Mouse (Mus musculus) spleen, postnatal 10 days (tissue): ENCODE measurements around the gene Tiam1.
"Not testable (repeated sequence)": the region's sequence is repeated elsewhere in the genome, so short reads cannot be mapped to it uniquely, and the experiment has no call there.

Source experiments
- DNase-seq, 2 experiments: peaks; one replicate each; pipeline ENCODE4 v3.0.0; 2021 to 2022; ENCODE audit warnings: low spot score in 2 of 2

Tiam1 gene

DNA sequence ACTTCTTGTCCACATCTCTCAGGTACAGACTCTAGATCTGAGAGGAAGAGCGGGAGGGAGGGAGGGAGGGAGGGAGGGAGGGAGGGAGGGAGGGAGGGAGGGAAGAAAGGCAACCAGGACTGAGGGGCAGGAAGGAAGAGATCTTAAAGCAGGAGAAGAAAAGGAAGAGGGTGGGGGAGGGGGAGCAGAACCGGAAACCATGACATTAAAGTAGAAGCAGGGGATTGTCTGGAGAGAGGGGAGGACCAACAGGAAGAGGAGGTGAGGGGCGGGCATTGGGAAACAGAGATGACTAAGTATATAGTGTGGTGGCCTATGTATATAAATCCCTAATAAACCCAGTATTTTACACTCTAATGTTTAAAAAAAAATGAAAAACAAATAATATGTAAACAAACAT is 34.1 kb downstream of the Tiam1 start:
- no peak for DNase-seq

DNA sequence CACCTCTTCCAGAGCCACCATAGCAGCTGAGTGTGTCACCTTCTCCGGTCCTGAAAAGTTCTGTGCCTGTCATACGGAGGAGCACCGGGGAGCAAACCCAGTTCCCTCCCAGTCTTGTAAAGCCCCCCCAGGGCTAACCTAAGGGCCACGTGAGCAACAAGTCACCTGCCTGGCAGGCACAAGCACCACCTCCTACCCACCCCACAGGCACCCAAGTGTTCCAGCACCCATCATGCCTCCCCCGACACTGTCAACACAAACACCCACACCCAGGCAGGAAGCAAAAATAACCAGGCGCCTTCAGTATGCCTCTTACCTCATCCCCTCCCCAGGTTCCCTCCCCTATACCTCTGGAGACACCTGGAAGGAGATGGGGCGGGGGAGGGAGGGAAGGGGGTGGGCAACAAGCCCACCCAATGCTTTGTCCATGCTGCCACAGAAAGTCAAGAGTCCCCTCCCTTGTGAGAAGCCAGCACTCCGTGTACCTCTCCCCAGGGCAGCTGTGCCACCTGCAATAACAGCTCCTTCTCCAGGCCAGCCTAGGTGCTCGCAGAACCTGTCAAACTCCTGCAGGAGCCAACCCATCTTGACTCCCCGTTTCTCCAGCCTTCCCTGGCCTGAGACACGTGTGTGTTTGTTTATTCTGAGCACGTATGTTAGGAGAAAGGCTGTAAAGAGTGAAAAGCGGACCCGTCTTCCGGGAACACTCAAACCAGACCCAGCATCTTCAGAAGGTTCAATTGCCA is 38.7 kb downstream of the Tiam1 start:
- no peak for DNase-seq

DNA sequence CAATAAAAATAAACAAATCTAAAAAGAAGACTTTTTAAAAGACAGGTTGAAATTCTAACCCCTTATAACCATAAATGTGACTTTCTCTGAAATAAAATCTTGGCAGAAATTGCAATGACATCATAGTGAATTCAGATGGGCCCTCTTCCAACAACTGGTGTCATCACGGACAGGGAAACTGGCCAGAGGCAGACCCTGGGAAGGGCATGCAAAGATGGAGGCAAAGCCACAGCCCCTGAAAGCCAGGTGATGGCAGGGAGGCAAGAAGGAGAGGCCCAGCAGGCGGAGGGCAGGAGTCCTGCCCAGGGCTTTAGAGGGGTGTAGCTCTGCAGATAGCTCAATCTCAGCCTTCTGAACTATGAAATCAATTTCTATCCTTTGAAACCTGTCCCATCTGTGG is 39.8 kb downstream of the Tiam1 start:
- no peak for DNase-seq

DNA sequence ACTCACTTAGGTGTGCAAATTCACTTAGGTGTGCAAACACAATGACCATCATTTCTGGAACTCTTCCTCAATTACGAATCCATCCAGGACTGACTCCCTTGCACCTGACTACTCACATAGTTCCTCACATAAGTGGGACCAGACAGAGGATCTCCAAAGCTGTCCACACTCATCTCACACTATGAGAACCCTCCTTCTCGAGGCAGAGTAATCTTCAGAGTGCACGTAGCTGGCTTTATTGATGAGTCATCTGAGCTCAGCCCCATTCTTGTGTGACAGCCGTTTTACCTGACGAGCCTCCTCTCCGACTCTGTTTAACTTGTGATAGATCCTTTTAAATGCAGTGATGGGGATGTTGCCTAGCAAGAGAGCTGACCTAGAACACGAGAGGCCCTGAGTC is 41.0 kb downstream of the Tiam1 start:
- no peak for DNase-seq

DNA sequence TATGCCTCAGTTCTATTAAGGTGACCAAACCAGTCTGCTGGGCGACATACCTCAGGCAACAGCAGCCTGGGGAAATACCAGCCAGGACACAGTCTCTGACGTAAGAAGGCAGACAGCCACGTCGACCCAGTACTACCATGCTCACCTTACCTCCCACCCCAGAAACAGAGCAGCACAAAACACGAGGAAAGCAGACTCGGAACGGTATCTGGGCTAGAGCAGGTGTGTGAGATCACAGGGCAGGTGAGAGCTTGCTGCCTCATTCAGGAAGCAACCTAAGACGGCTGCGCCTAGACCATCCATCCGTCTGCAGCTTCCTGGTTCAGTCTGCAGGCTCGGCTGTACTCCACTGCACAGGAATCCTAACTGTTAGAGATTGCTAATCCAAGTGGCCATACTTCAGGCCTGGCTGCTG is 45.4 kb downstream of the Tiam1 start:
- DNase-seq = no peak

DNA sequence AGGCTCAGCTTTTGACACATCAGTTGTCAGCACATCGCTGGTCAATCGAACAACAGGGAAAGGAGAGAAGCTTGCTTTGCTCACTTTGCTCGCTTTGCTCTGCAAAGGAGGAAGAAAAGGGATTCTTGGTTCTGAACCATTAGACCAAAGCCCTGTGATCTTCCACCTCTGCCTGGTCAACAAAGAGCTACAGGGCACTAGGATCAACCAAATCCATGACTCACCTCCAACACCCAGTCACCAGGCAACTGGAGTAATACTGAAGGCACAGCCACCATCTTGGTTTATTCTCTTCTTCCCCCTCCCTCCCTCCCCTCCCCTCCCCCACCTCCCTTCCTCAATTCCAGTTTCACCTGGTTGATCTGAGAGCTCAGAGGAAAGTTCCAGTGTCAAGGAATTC is 45.8 kb downstream of the Tiam1 start:
- DNase-seq = no peak

DNA sequence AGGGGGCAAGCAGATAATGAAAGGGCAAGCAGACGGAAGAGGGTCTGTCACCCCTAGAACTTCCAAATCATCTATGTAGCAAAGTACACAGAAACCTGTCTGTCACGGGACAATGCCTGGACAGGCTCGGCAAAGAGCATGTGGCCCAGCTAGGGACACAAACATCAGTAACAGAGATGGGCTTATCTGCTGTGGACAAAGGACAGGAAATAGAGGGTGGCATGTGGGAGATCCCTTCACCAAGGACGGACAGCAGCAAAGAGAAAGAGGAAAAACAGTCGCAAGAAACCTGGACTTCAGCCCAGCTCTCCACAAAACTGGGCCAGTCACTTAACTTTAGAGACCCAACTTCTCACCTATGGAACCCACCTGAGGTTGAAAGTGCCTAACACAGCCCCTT is 47.6 kb downstream of the Tiam1 start:
- no peak for DNase-seq

DNA sequence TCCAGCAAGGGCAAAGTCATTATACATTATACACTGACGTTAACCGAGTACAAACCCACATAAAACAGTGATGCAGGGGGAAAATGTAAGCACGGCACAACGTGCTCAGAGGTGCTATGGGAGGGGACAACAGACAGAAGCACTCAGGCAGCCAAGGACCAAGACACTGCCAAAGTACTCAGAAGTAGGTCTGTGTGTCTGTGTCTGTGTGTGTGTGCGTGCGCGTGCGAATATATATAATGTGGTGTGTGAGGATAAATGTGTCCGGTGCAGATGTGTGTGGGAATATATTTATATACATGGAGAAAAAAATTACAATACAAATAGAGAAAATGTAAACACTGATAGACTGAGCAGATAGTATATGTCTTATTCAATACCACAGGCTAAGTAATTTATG is 50.6 kb downstream of the Tiam1 start:
- no peak for DNase-seq

DNA sequence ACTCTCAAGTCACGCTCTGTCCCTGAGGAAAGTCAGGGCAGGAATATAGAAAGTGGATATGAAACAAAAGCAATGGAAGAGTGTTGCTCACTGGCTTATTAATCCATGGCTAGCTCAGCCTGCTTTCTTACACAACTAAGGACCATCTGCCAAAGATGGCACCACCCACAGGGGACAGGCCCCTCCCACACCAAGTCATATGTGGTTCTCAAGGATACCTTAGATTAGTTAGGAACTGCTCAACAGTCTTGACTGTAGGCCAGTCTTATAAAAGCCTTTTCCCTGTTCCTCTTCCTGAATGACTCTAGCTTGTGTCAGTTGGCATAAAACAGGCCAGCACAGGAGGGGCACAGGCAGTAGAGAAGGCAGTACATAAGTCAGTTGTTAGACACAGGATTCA is 51.7 kb downstream of the Tiam1 start:
- no peak for DNase-seq

DNA sequence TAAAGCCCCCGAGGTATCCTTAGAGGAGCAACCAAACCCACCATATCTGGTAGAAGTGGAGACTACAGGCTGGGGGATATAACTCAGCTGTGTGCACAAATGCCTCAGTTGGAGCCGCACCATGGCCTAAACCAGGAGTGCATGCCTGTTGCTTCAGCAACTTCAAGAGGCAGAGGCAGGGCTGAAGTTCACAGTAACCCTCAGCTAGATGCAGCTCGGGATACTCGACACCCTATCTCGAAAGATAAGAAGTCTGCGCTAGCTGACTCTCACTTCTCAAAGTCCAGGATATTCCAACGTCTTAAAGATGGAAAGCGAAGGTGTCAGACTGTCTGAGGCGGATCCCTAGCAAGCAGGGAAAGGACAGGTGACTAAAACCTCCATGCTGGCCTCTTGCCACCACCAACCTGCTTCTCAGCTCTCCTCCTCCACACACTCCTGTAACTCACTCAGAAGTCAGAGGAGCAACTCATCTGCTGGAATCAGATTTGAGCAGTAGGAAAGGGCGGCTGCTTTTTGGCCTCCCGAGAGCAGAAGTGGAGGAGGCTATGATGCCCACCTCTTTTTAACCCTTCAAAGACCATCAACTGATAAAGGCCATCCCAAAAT is 52.4 kb downstream of the Tiam1 start:
- no peak for DNase-seq

DNA sequence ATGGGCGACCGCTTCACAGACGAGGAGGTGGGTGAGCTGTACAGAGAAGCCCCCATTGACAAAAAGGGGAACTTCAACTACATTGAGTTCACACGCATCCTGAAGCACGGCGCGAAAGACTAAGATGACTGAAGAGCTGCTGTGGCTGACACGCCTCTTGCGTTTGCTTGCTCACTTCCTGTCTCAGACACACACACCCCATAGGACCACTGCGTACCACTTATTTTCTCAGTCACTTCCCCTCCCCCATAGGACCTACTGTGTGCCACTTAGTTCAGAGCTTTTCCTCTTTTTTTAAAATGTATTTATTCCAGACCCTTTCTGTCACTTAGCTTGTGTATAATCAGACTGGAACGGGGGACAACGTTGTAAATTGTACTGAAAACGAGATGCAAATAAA is 53.2 kb downstream of the Tiam1 start:
- peak in 1 of 2 experiments; percentile 30 for DNase-seq

DNA sequence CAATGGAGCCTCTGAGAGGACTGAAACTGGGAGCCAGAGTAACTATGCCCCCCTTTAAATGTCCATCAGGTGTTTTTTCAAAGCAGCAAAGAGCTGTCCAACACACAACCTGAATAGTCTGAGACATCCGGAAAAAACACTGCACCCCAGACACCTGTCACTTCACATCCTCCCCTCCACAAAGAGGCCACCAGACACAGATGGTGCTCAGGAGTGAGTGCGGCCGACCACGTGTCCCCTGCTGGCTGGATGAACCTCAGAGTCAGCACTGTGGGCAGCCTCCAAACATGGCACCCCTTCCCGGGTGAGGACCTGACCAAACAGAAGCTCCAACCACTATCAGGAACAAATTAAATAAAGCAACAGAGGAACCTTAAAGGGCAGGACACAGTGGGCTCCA is 56.3 kb downstream of the Tiam1 start:
- DNase-seq = no peak

DNA sequence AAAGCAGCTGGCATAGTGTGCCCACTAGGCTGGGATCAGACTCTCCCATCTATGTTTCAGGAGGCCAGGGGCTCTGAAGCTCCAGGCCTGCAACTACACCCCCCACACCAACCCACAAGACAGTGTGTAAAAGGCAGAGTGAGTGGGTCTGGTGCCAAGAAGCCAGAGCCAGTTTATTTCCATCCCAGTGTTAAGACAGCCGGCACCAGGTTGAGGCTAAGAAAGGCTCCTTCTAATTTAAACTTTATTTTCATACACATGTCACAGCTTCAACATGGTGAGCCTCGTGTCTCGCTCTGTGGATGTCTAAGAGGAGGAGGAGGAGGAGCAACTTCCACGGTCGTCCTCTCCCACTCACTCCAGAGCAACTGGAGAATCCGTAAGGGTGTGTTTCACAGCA is 57.5 kb downstream of the Tiam1 start:
- no peak for DNase-seq

DNA sequence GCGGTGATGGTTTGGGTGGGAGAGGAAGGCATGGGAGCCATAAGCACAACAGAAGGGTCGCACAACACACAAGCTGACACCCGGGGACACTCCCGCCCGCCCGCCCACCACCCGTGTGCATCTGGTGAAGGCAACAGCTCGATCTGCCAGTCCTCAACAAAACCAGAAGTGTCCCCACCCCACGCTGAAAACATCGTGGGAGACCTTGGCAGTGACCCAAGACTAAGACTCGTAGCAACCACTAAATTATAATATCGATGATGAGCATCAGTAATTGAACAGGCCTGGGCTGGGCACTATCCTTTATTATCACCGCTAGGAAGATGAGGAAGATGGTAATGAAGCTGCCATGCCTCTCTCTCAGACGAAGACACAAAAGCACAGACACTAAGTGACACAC is 58.0 kb downstream of the Tiam1 start:
- DNase-seq = no peak

DNA sequence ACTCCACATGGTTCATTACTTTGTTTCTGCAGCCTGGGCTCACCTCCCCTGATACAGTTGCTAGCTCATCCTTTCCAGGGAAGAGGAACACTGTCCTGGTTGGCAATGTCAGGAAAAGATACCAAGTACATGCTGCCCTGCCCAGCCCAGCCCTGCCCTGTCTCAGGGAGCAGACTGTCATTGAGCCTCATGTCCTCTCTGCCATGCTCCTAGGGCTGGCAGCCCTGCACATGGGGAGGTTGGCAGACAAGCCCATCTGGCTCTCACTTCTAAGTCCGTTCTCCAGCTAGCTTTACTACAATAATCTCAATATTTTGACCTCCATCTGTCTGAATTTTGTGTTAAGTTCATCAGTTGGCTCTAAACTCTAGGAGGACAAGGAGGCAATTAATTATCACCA is 62.4 kb downstream of the Tiam1 start:
- DNase-seq = no peak

DNA sequence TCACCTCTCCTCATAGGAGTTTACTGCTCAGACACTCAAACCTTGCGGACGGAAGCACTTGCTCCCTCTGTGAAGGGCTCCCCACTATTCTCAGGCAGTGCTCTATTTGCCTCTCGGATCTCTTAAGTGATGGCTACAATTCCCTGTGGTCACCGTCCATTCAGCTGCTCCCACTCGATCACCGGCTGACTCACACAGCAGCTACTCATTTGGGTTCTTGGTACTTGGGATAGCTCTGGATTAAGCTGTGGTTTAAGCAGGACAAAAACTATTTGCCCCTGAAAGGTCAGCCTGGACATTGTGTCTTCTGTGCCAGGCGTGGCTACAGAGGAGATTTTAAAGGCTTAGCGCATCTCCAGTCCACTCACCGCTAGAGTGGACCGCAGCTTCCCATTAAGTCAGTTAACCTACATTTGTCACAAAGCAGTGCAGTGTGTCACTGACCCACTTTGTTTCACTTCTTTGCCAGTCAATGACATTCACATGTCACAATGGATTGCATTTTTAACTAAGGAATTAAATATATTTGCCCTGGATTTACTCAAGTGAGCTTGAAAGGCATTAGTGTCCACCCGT is 64.7 kb downstream of the Tiam1 start:
- DNase-seq = no peak

DNA sequence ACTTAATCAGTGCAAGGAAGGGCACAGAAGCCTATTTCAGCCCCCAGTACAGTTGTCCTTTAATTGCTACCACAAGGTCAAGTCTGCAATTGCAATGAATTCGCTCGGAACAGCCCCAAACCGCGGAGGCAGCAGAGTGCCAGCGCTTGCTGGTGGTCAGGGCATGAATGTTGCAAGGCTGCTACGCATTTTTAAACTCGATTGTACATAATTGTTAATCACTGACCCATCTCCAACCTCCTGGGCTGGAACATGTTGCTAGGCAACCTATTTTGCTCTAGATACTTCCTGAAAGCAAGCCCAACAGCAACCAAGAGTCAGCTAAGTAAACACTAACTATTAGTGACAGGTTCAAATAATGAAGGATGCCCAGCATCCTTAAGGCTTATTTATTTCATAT is 70.1 kb downstream of the Tiam1 start:
- no peak for DNase-seq

DNA sequence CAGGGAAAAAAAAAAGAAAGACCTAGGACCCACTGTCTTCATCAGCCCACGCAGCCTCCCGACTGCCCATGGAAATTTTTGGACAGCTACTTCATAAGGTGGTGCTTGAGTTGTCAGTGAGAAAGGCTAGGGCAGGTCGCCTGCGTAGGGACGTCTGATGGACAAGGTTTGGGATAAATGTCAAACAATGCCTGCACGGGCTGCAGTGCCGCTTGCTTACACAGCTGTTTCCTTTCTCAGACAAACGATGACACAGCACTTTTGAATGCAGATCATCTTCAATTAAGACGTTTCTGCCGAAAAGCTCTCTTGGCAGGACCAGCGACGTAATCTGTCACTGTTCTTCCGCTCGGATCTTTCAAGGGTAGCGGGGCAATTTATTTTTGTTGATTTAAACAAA is 70.9 kb downstream of the Tiam1 start:
- no peak for DNase-seq

DNA sequence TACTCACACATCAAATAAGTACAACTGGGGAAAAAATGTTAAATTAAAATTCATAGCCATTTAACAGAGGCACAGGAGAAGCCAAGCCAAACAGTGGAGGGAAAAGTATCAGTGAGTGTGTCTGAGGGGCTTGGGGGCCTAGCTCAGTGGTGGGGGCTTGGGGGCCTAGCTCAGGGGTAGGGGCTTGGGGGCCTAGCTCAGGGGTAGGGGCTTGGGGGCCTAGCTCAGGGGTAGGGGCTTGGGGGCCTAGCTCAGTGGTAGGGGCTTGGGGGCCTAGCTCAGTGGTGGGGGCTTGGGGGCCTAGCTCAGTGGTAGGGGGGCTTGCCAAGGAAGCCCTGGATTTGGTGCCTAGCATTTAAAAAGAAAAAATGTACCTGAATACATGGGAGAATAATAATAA is 72.4 kb downstream of the Tiam1 start:
- DNase-seq = not testable (repeated sequence)

DNA sequence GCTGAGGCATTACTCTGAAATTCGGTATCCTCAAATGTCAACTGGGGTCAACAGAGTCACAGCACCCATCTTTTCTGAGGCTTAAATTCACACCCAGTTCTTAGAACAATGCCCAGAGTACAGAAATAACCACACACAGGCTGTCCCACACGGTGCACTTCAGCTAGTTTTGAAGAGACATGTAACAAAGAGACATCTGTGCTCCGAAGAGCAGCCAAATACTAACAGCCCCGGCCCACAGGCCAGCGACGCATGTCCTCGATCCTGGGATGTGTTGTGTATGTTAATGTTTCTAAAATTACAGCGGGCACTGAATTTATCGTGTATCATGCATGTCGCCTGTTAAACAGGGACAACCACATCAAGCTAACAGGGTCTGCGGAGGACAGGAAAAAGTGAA is 73.5 kb downstream of the Tiam1 start:
- no peak for DNase-seq

DNA sequence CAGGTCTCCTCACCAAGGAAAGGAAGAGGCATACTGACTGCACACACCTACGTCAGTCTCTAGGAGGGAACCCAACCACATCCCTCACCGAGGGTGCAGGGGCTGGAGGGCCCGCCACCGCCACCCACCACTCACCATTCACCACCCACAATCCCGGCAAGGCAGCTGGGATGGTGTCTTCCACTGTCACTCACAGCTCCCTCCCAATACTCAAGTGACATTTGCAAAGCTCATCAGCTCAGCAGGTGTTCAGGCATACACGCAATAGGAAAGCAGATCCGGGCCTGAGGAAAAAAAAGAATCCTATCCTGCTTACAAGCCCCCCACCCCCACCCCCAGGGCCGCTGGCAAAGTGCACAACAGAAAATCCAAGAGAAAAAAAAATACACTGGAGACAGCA is 74.4 kb downstream of the Tiam1 start:
- no peak for DNase-seq

DNA sequence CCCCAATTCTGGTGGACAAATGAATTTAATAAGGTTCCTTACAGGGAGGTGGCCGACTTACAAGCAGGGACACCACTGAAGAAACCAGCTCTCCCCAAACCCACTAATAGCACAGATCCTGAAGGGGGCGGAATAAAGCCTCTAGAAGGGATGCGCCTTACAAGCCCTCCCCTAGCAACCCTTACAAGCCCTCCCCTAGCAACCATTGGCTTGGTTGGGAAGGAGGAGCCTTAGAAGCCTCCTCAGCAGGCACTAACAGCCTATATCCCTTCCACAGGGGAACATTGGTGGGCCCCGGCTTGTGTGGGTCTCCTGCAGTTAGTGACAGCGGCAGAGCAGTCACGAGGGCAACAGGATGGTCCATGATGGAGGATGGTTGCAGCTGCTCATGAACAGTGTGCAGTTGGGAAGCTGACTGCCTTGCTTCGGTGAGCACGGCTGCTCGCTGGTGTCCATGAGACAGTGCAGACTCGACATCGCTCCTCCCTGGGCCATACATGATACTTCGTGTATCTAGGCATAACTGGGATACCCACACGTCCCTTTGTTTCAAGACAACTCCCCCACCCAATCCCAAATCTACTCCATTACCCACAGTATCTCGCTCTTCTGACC is 90.6 kb downstream of the Tiam1 start:
- DNase-seq = no peak

DNA sequence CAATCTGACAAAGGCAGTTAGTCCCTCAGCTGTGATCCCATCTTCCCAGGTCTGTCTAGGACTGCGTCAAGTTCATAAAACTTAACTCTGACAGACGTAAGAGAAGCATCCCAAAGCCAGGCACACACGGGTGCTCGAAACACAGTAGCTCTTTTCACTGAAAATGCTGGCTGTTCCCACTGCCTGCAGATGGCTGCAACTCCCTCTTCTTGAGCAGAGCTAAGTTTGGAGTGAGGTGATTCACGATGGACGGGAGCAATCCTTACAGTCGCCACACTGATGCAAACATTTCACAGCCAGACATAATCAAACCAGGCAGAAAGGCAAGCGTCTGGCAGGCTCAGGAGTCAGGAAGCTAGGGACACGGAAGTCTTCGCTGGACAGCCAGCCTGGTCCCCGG is 91.2 kb downstream of the Tiam1 start:
- DNase-seq = no peak
